Mouse (Mus musculus) ES-Bruce4 (cell line): ENCODE results near the gene Dcbld2.

Source experiments
- CTCF ChIP-seq: IDR thresholded peaks from one replicate; pipeline ENCODE4 v1.8.1; 2011; ENCODE audit warnings: low read depth, low read length
- POLR2A ChIP-seq: IDR thresholded peaks from one replicate; pipeline ENCODE4 v1.8.1; 2011; ENCODE audit warnings: low read length; ENCODE audit not compliant: insufficient read depth

DNA sequence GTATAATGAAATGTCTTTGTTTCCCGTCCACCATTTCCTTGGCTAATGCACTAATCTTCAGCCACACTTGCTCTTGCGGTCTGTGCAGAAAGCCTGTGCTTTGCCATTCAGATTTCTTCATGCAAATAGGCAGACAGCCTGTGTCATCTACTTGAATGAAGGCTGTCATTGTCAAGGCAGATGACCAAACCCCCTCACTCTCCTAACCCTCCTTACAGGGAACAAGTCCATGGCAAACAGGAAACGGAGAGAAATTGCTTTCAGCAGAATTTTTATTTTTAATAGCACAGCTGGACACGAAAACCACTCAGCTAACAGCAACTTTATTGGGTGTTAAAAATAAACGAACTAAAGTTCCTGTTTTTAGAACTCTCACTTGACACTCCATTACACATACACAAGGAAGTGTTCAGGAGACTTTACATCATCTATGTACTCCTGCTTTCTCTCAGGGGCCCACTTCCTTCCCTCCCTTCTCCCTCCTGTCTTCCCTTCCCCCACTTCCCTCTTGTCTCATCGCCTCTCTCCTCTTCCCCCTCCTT, 93.6 kb downstream of the Dcbld2 start:
- TF ChIP-seq CTCF (no peak), POLR2A (no peak)
